Mouse (Mus musculus) forebrain, embryonic 16.5 days (tissue): ENCODE results near the gene Nabp2. TPM values are rescaled to one million over a fixed set of nuclear protein-coding genes. Genes with fewer than 3 reads are reported as not detected.

Experiments used
- ATAC-seq: fragments of 200-750 bp; cut with Nextera tagmentation; 2 replicates; pipeline ENCODE4 v1.8.0; 2017; ENCODE audit warnings: mild to moderate bottlenecking, moderate library complexity
- H3K27ac ChIP-seq: fragments of 300-500 bp; sonication (generic); 2 replicates; pipeline ENCODE4 v1.5.1; 2014; ENCODE audit warnings: low read length, control low read depth
- H3K27me3 ChIP-seq: fragments of 300-500 bp; sonication (generic); replicated peaks from 2 replicates; pipeline ENCODE4 v1.6.1; 2014; ENCODE audit warnings: low read length; ENCODE audit not compliant: control insufficient read depth, insufficient read depth
- H3K36me3 ChIP-seq: fragments of 300-500 bp; sonication (generic); 2 replicates; pipeline ENCODE4 v1.6.1; 2014; ENCODE audit not compliant: control insufficient read depth, insufficient read depth
- H3K4me1 ChIP-seq: fragments of 300-500 bp; sonication (generic); replicated peaks from 2 replicates; pipeline ENCODE4 v1.6.1; 2014; ENCODE audit warnings: low read length; ENCODE audit not compliant: control insufficient read depth, insufficient read depth
- H3K4me2 ChIP-seq: fragments of 300-500 bp; sonication (generic); 2 replicates; pipeline ENCODE4 v1.6.1; 2014; ENCODE audit warnings: mild to moderate bottlenecking, low read length, control low read depth
- H3K4me3 ChIP-seq: fragments of 300-500 bp; sonication (generic); replicated peaks from 2 replicates; pipeline ENCODE4 v1.5.1; 2014; ENCODE audit warnings: mild to moderate bottlenecking, low read length, control low read depth
- H3K9ac ChIP-seq: fragments of 300-500 bp; sonication (generic); replicated peaks from 2 replicates; pipeline ENCODE4 v1.6.1; 2014; ENCODE audit warnings: low read depth, low read length, control low read depth
- H3K9me3 ChIP-seq: fragments of 300-500 bp; sonication (generic); 2 replicates; pipeline ENCODE4 v1.6.1; 2016; ENCODE audit warnings: low read length; ENCODE audit not compliant: control insufficient read depth
- WGBS: fragments of 180-500 bp; shearing (Covaris S2); extraction: QIAGEN DNeasy Blood & Tissue Kit; methylation state at CpG from one replicate; pipeline ENCODE4 v1.1.7; 2014; 5-methylcytosine and 5-hydroxymethylcytosine counted together
- polyA plus RNA-seq: library from polyadenylated mRNA; unstranded; fragments of >200 nt; fragmentation: Nextera tagmentation; extraction: Ambion mirVana; gene quantifications from 2 replicates; pipeline ENCODE4 v1.2.1, GENCODE M21; 2015

The Nabp2 gene
- polyA plus RNA-seq, 1 experiment from 2014 or later, result 147 TPM

GRCm38 (mm10) chr10:128451014-128451413 is 39.7 kb upstream of the Nabp2 start:
- H3K36me3 ChIP-seq, result no peaks in the 10 kb centered on the region
- no peak for ATAC-seq

DNA sequence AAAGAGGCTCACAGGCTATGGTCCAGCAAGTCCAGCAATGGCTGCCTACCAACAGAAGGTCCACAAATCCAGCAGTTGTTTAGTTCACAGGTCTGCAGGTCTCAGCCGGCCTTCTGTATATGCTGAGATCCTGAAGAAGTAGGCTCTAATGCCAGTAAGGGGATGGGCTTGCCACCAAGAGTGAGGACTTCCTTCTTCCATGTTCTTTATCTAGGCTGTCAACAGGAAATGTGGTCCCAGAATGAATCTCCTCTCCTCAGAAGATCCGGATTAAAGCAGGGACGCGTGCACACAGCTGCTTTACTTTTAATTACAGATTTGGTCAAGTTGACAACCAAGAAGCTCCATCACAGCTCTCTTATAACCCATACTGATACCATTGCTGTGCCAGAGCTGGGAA is 34.1 kb upstream of the Nabp2 start:
- Histone ChIP-seq H3K4me2 (no peak overlapping the region), H3K9ac (no peak overlapping the region), H3K27ac (no peak overlapping the region), H3K4me1 (no peaks in the 10 kb centered on the region), H3K27me3 (no peaks in the 10 kb centered on the region), H3K4me3 (no peak overlapping the region), H3K36me3 (peaks cover 7% of the 10 kb centered on the region; the same call in 1 of the 2 replicates), H3K9me3 (no peaks in the 10 kb centered on the region)
- WGBS, result 96% methylated on average over 4 of the region's 4 CpGs
- no peak for ATAC-seq

More at GRCm38 (mm10) chr10:128451014-128451413, 39.7 kb upstream of the Nabp2 start:
- H3K27ac ChIP-seq, result no peak overlapping the region
- no peaks in the 10 kb centered on the region for H3K27me3 ChIP-seq
- H3K4me1 ChIP-seq, result no peaks in the 10 kb centered on the region
- H3K9me3 ChIP-seq, result no peaks in the 10 kb centered on the region
- no peak overlapping the region for H3K9ac ChIP-seq
- H3K4me3 ChIP-seq, result no peak overlapping the region
- H3K4me2 ChIP-seq, result no peak overlapping the region
- 83% methylated on average over 6 of the region's 6 CpGs for WGBS

GRCm38 (mm10) chr10:128444354-128444753 is 33.1 kb upstream of the Nabp2 start:
- Histone ChIP-seq H3K9ac (no peak overlapping the region), H3K9me3 (no peaks in the 10 kb centered on the region), H3K4me2 (no peak overlapping the region), H3K27me3 (no peaks in the 10 kb centered on the region), H3K4me1 (no peaks in the 10 kb centered on the region), H3K4me3 (no peak overlapping the region), H3K27ac (no peak overlapping the region), H3K36me3 (peaks cover 11% of the 10 kb centered on the region)
- ATAC-seq, result no peak
- WGBS, result 76% methylated on average over 6 of the region's 6 CpGs

DNA sequence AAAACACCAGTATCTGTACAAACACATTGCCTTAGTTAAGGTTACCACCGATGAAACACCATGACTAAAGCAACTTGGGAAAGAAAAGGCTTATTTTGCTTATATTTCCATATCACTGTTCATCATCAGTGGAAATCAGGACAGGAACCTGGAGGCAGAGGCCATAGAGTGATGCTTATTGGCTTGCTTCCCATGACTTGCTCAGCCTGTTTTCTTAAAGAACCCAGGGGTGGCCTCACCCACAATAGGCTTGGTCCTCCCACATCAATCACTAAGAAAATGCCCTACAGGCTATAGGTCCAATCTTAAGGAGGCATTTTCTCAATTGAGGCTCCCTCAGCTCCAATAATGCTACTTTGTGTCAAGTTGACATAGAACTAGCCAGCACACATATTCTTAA is 31.4 kb upstream of the Nabp2 start:
- Histone ChIP-seq H3K9ac (no peak overlapping the region), H3K4me1 (no peaks in the 10 kb centered on the region), H3K9me3 (no peaks in the 10 kb centered on the region), H3K27ac (no peak overlapping the region), H3K36me3 (peaks cover 17% of the 10 kb centered on the region), H3K27me3 (no peaks in the 10 kb centered on the region), H3K4me3 (no peak overlapping the region), H3K4me2 (no peak overlapping the region)
- 83% methylated on average over 1 of the region's 1 CpGs for WGBS
- no peak for ATAC-seq

DNA sequence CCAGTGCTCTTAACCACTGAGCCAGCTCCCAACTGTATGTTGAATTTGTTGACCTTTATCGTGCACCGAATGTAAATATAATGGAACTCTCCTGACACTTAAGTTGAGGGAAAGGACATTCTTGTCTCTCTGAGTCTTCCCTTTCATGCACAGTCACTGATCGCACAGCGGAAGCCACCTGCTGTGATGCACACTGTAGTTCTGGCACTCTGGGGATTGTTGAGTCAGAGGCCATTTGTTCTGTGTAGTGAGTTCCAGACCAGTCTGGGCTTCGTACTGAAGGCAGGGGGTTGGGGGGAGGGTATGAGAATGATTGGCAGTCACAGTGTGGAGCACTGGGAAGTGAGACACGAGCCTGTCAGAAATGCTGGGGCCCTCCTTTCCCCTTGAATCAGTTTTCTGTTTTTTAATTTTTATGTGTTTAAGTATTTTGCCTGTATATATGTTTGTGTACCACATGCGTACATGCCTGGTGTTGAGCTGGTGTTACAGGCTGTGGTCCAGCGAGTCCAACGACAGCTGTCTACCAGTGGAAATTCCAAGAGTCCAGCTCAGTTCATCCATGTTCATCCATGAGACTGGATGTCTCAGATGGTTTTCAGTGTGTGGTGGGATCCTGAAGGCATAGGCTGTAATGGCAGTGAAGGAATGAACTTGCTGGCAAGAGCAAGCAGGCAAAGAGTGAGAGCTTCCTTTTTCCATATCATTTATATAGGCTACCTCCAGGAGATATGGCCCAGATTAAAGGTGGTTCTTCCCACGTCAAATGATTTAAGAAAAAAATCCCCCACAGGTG is 30.2 kb upstream of the Nabp2 start:
- WGBS, result 83% methylated on average over 10 of the region's 10 CpGs
- Histone ChIP-seq H3K9ac (no peak overlapping the region), H3K36me3 (peaks cover 23% of the 10 kb centered on the region), H3K27ac (no peak overlapping the region), H3K27me3 (no peaks in the 10 kb centered on the region), H3K4me1 (no peaks in the 10 kb centered on the region), H3K4me3 (no peak overlapping the region), H3K9me3 (no peaks in the 10 kb centered on the region), H3K4me2 (no peak overlapping the region)
- ATAC-seq, result peak; percentile 43; the same call in 1 of the 2 replicates

GRCm38 (mm10) chr10:128440407-128440806 is 29.1 kb upstream of the Nabp2 start:
- H3K36me3 ChIP-seq, result peaks cover 33% of the 10 kb centered on the region
- no peaks in the 10 kb centered on the region for H3K9me3 ChIP-seq
- ATAC-seq, result no peak
- 64% methylated on average over 10 of the region's 10 CpGs for WGBS
- H3K4me3 ChIP-seq, result no peak overlapping the region
- no peaks in the 10 kb centered on the region for H3K27me3 ChIP-seq
- H3K4me1 ChIP-seq, result no peaks in the 10 kb centered on the region
- no peak overlapping the region for H3K9ac ChIP-seq
- H3K27ac ChIP-seq, result no peak overlapping the region
- no peak overlapping the region for H3K4me2 ChIP-seq

DNA sequence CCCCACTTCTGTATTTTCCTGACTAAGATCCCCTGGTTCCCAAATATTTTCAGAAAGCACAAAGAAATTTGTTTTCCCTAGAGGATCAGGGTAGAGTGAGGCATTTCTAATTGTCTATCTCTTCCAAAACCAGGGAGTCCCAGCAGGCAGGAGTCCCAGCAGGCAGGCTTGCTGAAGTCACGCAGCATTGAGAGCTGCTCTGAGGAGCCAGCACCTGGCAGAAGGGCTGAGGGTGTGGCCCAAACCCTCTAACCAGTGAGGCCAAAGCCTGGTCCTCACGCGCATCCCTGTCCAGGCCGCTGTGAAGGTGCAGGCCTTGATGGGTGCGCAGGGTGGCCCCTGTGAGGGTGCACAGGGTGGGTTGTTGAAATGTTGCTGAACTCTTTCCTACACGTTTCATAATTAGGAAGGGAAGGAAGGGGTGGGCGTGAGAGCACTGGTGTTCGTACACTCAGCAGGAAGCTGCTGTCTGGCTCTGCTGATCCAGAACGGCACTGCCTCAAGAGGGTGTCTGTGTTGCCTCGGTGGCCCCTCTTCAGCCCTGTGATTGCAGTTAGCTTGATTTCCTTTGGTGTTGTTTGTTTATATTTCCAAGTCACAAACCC is 27.5 kb upstream of the Nabp2 start:
- peaks cover 35% of the 10 kb centered on the region for H3K36me3 ChIP-seq
- H3K4me3 ChIP-seq, result no peak overlapping the region

DNA sequence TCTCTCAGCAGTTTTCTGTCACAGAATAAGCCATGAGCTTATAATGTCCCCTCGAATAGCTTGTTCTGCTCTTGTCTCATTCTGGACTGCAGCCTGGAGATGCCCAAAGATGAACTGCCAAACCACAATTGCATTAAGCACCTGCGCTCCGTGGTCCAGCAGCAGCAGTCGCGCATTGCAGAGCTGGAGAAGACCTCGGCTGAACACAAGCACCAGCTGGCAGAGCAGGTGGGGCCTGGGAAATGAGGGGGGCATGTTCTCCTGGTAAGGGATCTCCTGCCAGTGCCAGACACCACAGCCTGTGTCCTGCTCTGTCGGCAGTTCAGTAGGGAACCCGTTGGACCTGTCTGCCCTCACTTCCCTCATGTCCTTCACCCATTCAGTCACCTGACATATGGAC is 25.1 kb upstream of the Nabp2 start:
- peaks cover 36% of the 10 kb centered on the region for H3K36me3 ChIP-seq
- WGBS, result 87% methylated on average over 8 of the region's 8 CpGs

More for the DNA sequence above, 27.5 kb upstream of the Nabp2 start:
- Histone ChIP-seq H3K9me3 (no peaks in the 10 kb centered on the region), H3K4me1 (no peaks in the 10 kb centered on the region), H3K27me3 (no peaks in the 10 kb centered on the region), H3K27ac (no peak overlapping the region), H3K4me2 (no peak overlapping the region), H3K9ac (no peak overlapping the region)
- WGBS, result 88% methylated on average over 10 of the region's 10 CpGs
- no peak for ATAC-seq

GRCm38 (mm10) chr10:128435873-128436272 is 24.6 kb upstream of the Nabp2 start:
- no peak for ATAC-seq
- 87% methylated on average over 5 of the region's 5 CpGs for WGBS
- Histone ChIP-seq H3K9ac (no peak overlapping the region), H3K27me3 (no peaks in the 10 kb centered on the region), H3K4me3 (no peak overlapping the region), H3K36me3 (peaks cover 37% of the 10 kb centered on the region), H3K4me2 (no peak overlapping the region), H3K9me3 (no peaks in the 10 kb centered on the region), H3K27ac (no peak overlapping the region), H3K4me1 (no peaks in the 10 kb centered on the region)

More for the DNA sequence above, 25.1 kb upstream of the Nabp2 start:
- ATAC-seq, result no peak
- no peak overlapping the region for H3K27ac ChIP-seq
- no peaks in the 10 kb centered on the region for H3K9me3 ChIP-seq
- H3K27me3 ChIP-seq, result no peaks in the 10 kb centered on the region
- no peaks in the 10 kb centered on the region for H3K4me1 ChIP-seq
- H3K4me3 ChIP-seq, result no peak overlapping the region
- no peak overlapping the region for H3K9ac ChIP-seq
- no peak overlapping the region for H3K4me2 ChIP-seq
